Mouse (Mus musculus) thymus, adult 2 months (tissue): ENCODE results near the gene Acacb.

Experiments used
- CTCF ChIP-seq: fragments of 200-500 bp; IDR thresholded peaks from 2 replicates; pipeline ENCODE4 v1.5.1; 2012; ENCODE audit warnings: mild to moderate bottlenecking, control low read depth, low read length, moderate library complexity, borderline replicate concordance; ENCODE audit not compliant: control insufficient read depth, poor library complexity, insufficient read depth; ENCODE audit errors: extremely low read depth
- POLR2A ChIP-seq: fragments of 200-500 bp; IDR thresholded peaks from 2 replicates; pipeline ENCODE4 v1.6.1; 2012; ENCODE audit warnings: mild to moderate bottlenecking, low read length, control low read depth, moderate library complexity; ENCODE audit not compliant: control insufficient read depth, poor library complexity, insufficient read depth; ENCODE audit errors: extremely low read depth

- TF ChIP-seq POLR2A (no peak), CTCF (no peak)
Observed at GRCm38 (mm10) chr5:114129550-114130210, 16.7 kb upstream of the Acacb start.
